ENCODE assay signal across 8 mouse cellular contexts in the genomic region with DNA sequence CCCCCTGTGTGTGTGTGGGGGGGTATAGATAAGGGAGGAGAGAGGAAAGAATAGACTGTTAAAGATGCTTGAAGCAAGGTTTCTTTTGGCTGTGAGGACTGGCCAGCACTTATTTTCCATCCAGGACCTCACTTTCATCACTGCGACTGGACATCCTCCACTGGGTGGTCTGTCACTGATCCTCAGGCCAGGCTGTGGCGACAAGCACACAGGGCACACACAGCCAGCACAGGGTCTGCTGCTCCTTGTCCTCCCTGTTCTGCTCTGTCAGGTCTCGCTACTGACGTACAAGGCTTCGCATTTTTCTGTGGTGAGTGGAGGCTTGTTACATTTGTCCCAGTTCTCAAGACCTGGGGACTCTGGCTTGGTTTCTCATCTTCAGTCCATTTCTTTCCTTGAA.
DNase-seq lines count a peak whose midpoint lies in the region.

No protein-coding gene starts in this region.

- intact Hi-C loops in gastrocnemius, postnatal 36 days (cut with DNase I), result no loop called here
- intact Hi-C loops in heart, postnatal 14 days (cut with DNase I), result loop anchor here (5.0 kb wide), 1 partner anchor 158 kb away; no protein-coding TSS in a partner anchor

- peak; percentile 30 for DNase-seq in gastrocnemius, adult 18-20 months (ENCODE audit: low spot score)
- DNase-seq in gastrocnemius, postnatal 36 days, result no peak
- peak; percentile 32 for DNase-seq in urinary bladder, postnatal 14 days (ENCODE audit: low spot score)
- DNase-seq in urinary bladder, postnatal 10 days (ENCODE audit: low spot score), result no peak
- peak; percentile 32 to 33 for DNase-seq in heart, postnatal 14 days
- DNase-seq in testis, postnatal 14 days (ENCODE audit: low spot score), result peak; percentile 20
- no peak for DNase-seq in ovary, postnatal 36 days (ENCODE audit: low spot score)
- no peak for DNase-seq in thymus, postnatal 25 days

Comparison
In these comparisons a context has a peak if more than half of its experiments do, and no peak if none do; other contexts are left out.
1. DNase-seq: peak in gastrocnemius, adult 18-20 months (single experiment), urinary bladder, postnatal 14 days (single experiment), heart, postnatal 14 days (2 of 2) and testis, postnatal 14 days (single experiment); none in gastrocnemius, postnatal 36 days (0 of 2), urinary bladder, postnatal 10 days (single experiment), ovary, postnatal 36 days (single experiment) and thymus, postnatal 25 days (single experiment).